16 mouse cellular contexts compared by ENCODE assay signal in the genomic region with DNA sequence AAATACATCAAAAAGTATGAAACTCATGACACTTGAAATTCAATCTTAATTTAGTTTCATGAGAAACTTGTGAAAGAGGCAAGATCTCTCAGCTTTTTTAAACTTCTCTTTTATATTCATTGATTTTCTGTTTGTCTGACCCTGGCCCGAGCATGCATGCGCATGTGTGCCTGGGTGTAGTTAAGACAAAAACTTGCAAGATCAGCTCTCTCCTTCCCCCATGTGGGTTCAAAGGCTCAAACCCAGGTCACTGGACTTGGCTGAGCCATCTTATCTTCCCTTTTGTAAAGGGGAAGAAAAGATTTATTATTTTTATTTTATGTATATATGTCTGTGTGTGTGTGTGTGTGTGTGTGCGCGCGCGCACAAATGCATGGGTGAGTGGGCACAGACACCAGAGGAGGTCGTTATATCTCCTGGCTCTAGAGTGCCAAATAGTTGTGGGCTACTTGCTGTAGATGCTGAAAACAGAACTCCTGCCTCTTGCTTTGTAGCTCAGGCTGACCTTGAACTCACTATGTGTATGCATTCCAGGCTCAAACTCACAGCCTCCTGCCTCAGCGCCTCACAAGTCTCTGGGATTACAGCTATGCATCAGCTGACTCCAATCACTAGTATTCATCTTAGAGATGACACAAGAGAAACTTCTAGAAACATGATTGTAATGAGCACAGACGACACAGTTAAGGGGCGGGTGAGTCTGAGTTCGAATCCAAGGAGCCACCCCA.
"Had no signal": no experiment of that assay in that cellular context is flagged by ENCODE, and none has a peak within 500 bp of the region (broad histone marks: within the 10 kb centered on the region; RNA-seq: fewer than 3 reads in every experiment).

No protein-coding gene starts in this region.

- H3K27me3 ChIP-seq: lung, embryonic 15.5 days; megakaryocyte, embryonic 14.5 days; midbrain, embryonic 13.5 days; midbrain, embryonic 15.5 days; neural tube, embryonic 12.5 days; stomach, embryonic 15.5 days had no signal

- H3K9me3 ChIP-seq: lung, embryonic 15.5 days; megakaryocyte, embryonic 14.5 days; midbrain, embryonic 13.5 days; midbrain, embryonic 15.5 days; neural tube, embryonic 12.5 days; stomach, embryonic 15.5 days had no signal

- H3K4me1 ChIP-seq: midbrain, embryonic 15.5 days; stomach, embryonic 15.5 days had no signal

- DNase-seq: lung, postnatal 14 days; lung, postnatal 36 days; right cerebral cortex, postnatal 14 days; thymus, adult 2 months; thymus, postnatal 25 days; thymus, postnatal 4 days had no signal

- H3K27ac ChIP-seq: lung, embryonic 15.5 days; macrophage; midbrain, embryonic 13.5 days; midbrain, embryonic 15.5 days; neural tube, embryonic 12.5 days; stomach, embryonic 15.5 days; stomach, postnatal 0 days had no signal

- ATAC-seq: lung, postnatal 0 days; midbrain, embryonic 13.5 days; midbrain, embryonic 15.5 days had no signal

- H3K4me2 ChIP-seq: lung, embryonic 15.5 days; midbrain, embryonic 11.5 days; midbrain, embryonic 13.5 days; midbrain, embryonic 15.5 days; neural tube, embryonic 12.5 days; stomach, embryonic 15.5 days had no signal

- H3K9ac ChIP-seq: lung, embryonic 15.5 days; midbrain, embryonic 13.5 days; midbrain, embryonic 15.5 days; neural tube, embryonic 12.5 days; stomach, embryonic 15.5 days had no signal

- H3K36me3 ChIP-seq: lung, embryonic 15.5 days; midbrain, embryonic 13.5 days; midbrain, embryonic 15.5 days; neural tube, embryonic 12.5 days; stomach, embryonic 15.5 days had no signal

- H3K4me3 ChIP-seq: lung, embryonic 15.5 days; megakaryocyte, embryonic 14.5 days; midbrain, embryonic 13.5 days; midbrain, embryonic 15.5 days; neural tube, embryonic 12.5 days; stomach, embryonic 15.5 days had no signal
